Mouse (Mus musculus): ENCODE data around the gene Wdr48.
A peak's percentile ranks its signal among the peaks of the same experiment; 100 is the strongest.

The Wdr48 gene

GRCm38 (mm10) chr9:119970221-119970620 lies 75.5 kb downstream of the Wdr48 start:
- peak; percentile 45 to 71 for DNase-seq (ENCODE audit: low spot score in 2 of 2)

GRCm38 (mm10) chr9:119970763-119971656 lies 76.3 kb downstream of the Wdr48 start:
- DNase-seq (ENCODE audit: low spot score in 2 of 2), result peak in 1 of 2 experiments; percentile 70

- no peak for DNase-seq (ENCODE audit: low spot score in 2 of 2)
These were observed 77.5 kb downstream of the Wdr48 start for GRCm38 (mm10) chr9:119972166-119972565.

- DNase-seq (ENCODE audit: low spot score in 2 of 2), result no peak
These were observed 77.9 kb downstream of the Wdr48 start for GRCm38 (mm10) chr9:119972582-119972981.

- DNase-seq (ENCODE audit: low spot score in 2 of 2), result no peak
These were observed 78.6 kb downstream of the Wdr48 start for GRCm38 (mm10) chr9:119973281-119973680.

- no peak for DNase-seq (ENCODE audit: low spot score in 2 of 2)
These were observed 79.3 kb downstream of the Wdr48 start for GRCm38 (mm10) chr9:119973869-119974520.

GRCm38 (mm10) chr9:119974609-119975008 lies 79.9 kb downstream of the Wdr48 start:
- DNase-seq (ENCODE audit: low spot score in 2 of 2), result no peak

- DNase-seq (ENCODE audit: low spot score in 2 of 2), result no peak
These were observed 80.6 kb downstream of the Wdr48 start for GRCm38 (mm10) chr9:119975286-119975685.
